Mouse (Mus musculus) midbrain, embryonic 11.5 days (tissue): ENCODE results near the gene Msl1. TPM values are rescaled to one million over a fixed set of nuclear protein-coding genes. Genes with fewer than 3 reads are reported as not detected.
A peak's percentile ranks its signal among the peaks of the same experiment; 100 is the strongest.

Experiments
- ATAC-seq: fragments of 200-750 bp; cut with Nextera tagmentation; 2 replicates; pipeline ENCODE4 v1.8.0; 2017; ENCODE audit warnings: moderate TSS enrichment, moderate library complexity; ENCODE audit not compliant: low FRiP score
- DNase-seq: peaks from one replicate; pipeline ENCODE4 v3.0.0; 2015; ENCODE audit warnings: low spot score; ENCODE audit errors: missing footprints
- H3K27ac ChIP-seq: fragments of 300-500 bp; sonication (generic); 2 replicates; pipeline ENCODE4 v1.5.1; 2014; ENCODE audit warnings: low read depth, low read length
- H3K27me3 ChIP-seq: fragments of 300-500 bp; sonication (generic); 2 replicates; pipeline ENCODE4 v1.6.1; 2014; ENCODE audit warnings: mild to moderate bottlenecking, low read length, moderate library complexity, mixed read lengths; ENCODE audit not compliant: control insufficient read depth, insufficient read depth
- H3K36me3 ChIP-seq: fragments of 300-500 bp; sonication (generic); 2 replicates; pipeline ENCODE4 v1.6.1; 2014; ENCODE audit warnings: mild to moderate bottlenecking, low read length, moderate library complexity, mixed read lengths; ENCODE audit not compliant: control insufficient read depth, insufficient read depth
- H3K4me1 ChIP-seq: fragments of 300-500 bp; sonication (generic); 2 replicates; pipeline ENCODE4 v1.6.1; 2014; ENCODE audit warnings: low read length; ENCODE audit not compliant: control insufficient read depth, insufficient read depth
- H3K4me2 ChIP-seq: fragments of 300-500 bp; sonication (generic); 2 replicates; pipeline ENCODE4 v1.6.1; 2014; ENCODE audit warnings: mild to moderate bottlenecking, moderate library complexity
- H3K4me3 ChIP-seq: fragments of 300-500 bp; sonication (generic); 2 replicates; pipeline ENCODE4 v1.5.1; 2014; ENCODE audit warnings: low read depth, low read length
- H3K9ac ChIP-seq: fragments of 300-500 bp; sonication (generic); 2 replicates; pipeline ENCODE4 v1.6.1; 2014; ENCODE audit warnings: low read length
- H3K9me3 ChIP-seq: fragments of 300-500 bp; sonication (generic); 2 replicates; pipeline ENCODE4 v1.6.1; 2016; ENCODE audit warnings: low read length; ENCODE audit not compliant: control insufficient read depth
- WGBS: fragments of 180-500 bp; shearing (Covaris S2); extraction: QIAGEN DNeasy Blood & Tissue Kit; methylation state at CpG from one replicate; pipeline ENCODE4 v1.1.7; 2014; 5-methylcytosine and 5-hydroxymethylcytosine counted together
- polyA plus RNA-seq: library from polyadenylated mRNA; unstranded; fragments of >200 nt; fragmentation: Nextera tagmentation; extraction: Ambion mirVana; gene quantifications from 2 replicates; pipeline ENCODE4 v1.2.1, GENCODE M21; 2014

The Msl1 gene
- polyA plus RNA-seq, 1 experiment from 2014 or later = 24.0 TPM

GRCm38 (mm10) chr11:98788550-98789218 is 6.6 kb upstream of the Msl1 start:
- peaks cover 21% of the 10 kb centered on the region for H3K4me1 ChIP-seq

GRCm38 (mm10) chr11:98789219-98789807 is 6.0 kb upstream of the Msl1 start:
- no peaks in the 10 kb centered on the region for H3K27me3 ChIP-seq
- no peaks in the 10 kb centered on the region; the same call in 1 of the 2 replicates for H3K36me3 ChIP-seq
- peak; percentile 25; the same call in 1 of the 2 replicates for ATAC-seq
- H3K27ac ChIP-seq = no peak overlapping the region
- H3K9ac ChIP-seq = peak overlapping the region; percentile 71
- H3K9me3 ChIP-seq = no peaks in the 10 kb centered on the region
- peak overlapping the region; percentile 41 for H3K4me3 ChIP-seq
- DNase-seq = no peak
- peak overlapping the region; percentile 94 for H3K4me2 ChIP-seq
- 1% methylated on average over 25 of the region's 25 CpGs for WGBS
- peaks cover 24% of the 10 kb centered on the region for H3K4me1 ChIP-seq

More at GRCm38 (mm10) chr11:98788550-98789218, 6.6 kb upstream of the Msl1 start:
- H3K27ac ChIP-seq = peak overlapping the region; percentile 22; the same call in 1 of the 2 replicates
- ATAC-seq (peak; percentile 87), DNase-seq (peak; percentile 96)
- no peaks in the 10 kb centered on the region for H3K9me3 ChIP-seq
- no peaks in the 10 kb centered on the region; the same call in 1 of the 2 replicates for H3K36me3 ChIP-seq
- peak overlapping the region; percentile 94 for H3K4me2 ChIP-seq
- peak overlapping the region; percentile 71 for H3K9ac ChIP-seq
- no peaks in the 10 kb centered on the region for H3K27me3 ChIP-seq
- WGBS = 15% methylated on average over 18 of the region's 18 CpGs
- H3K4me3 ChIP-seq = peak overlapping the region; percentile 41

GRCm38 (mm10) chr11:98789824-98790223 is 5.5 kb upstream of the Msl1 start:
- WGBS = 43% methylated on average over 5 of the region's 5 CpGs
- peak overlapping the region; percentile 71; the same call in 1 of the 2 replicates for H3K9ac ChIP-seq
- no peak overlapping the region for H3K27ac ChIP-seq
- H3K27me3 ChIP-seq = no peaks in the 10 kb centered on the region
- H3K9me3 ChIP-seq = no peaks in the 10 kb centered on the region
- no peak for ATAC-seq
- peak overlapping the region; percentile 94 for H3K4me2 ChIP-seq
- no peak for DNase-seq
- H3K4me3 ChIP-seq = no peak overlapping the region
- H3K4me1 ChIP-seq = peaks cover 24% of the 10 kb centered on the region
- H3K36me3 ChIP-seq = no peaks in the 10 kb centered on the region; the same call in 1 of the 2 replicates

- DNase-seq (no peak), ATAC-seq (no peak)
- Histone ChIP-seq H3K4me1 (peaks cover 24% of the 10 kb centered on the region), H3K27ac (no peak overlapping the region), H3K9ac (no peak overlapping the region), H3K36me3 (no peaks in the 10 kb centered on the region; the same call in 1 of the 2 replicates), H3K4me2 (no peak overlapping the region), H3K9me3 (no peaks in the 10 kb centered on the region), H3K4me3 (no peak overlapping the region), H3K27me3 (no peaks in the 10 kb centered on the region)
- 86% methylated on average over 5 of the region's 5 CpGs for WGBS
Measured at GRCm38 (mm10) chr11:98790631-98791205, 4.6 kb upstream of the Msl1 start.

- Histone ChIP-seq H3K27me3 (no peaks in the 10 kb centered on the region), H3K4me1 (peaks cover 17% of the 10 kb centered on the region), H3K4me3 (no peak overlapping the region), H3K9ac (no peak overlapping the region), H3K4me2 (no peak overlapping the region), H3K9me3 (no peaks in the 10 kb centered on the region), H3K36me3 (no peaks in the 10 kb centered on the region; the same call in 1 of the 2 replicates), H3K27ac (no peak overlapping the region)
- 78% methylated on average over 1 of the region's 1 CpGs for WGBS
- no peak for DNase-seq
- ATAC-seq = no peak
Measured at GRCm38 (mm10) chr11:98791448-98791847, 3.9 kb upstream of the Msl1 start.

GRCm38 (mm10) chr11:98792081-98792480 is 3.2 kb upstream of the Msl1 start:
- no peak overlapping the region for H3K4me3 ChIP-seq

GRCm38 (mm10) chr11:98794469-98795014 is 774 bp upstream of the Msl1 start:
- peak; percentile 66 for ATAC-seq
- peak; percentile 97 for DNase-seq
- peak overlapping the region; percentile 69 for H3K4me2 ChIP-seq
- H3K9ac ChIP-seq = peak overlapping the region; percentile 99
- no peaks in the 10 kb centered on the region for H3K27me3 ChIP-seq
- under 1% methylated on average over 24 of the region's 30 CpGs for WGBS
- H3K36me3 ChIP-seq = peaks cover 6% of the 10 kb centered on the region
- H3K4me1 ChIP-seq = peaks cover 27% of the 10 kb centered on the region
- peak overlapping the region; percentile 100 for H3K4me3 ChIP-seq
- no peaks in the 10 kb centered on the region for H3K9me3 ChIP-seq
- H3K27ac ChIP-seq = peak overlapping the region; percentile 99

More at GRCm38 (mm10) chr11:98792081-98792480, 3.2 kb upstream of the Msl1 start:
- DNase-seq = no peak
- H3K36me3 ChIP-seq = no peaks in the 10 kb centered on the region; the same call in 1 of the 2 replicates
- WGBS = 3% methylated on average over 4 of the region's 4 CpGs
- no peak overlapping the region for H3K27ac ChIP-seq
- H3K27me3 ChIP-seq = no peaks in the 10 kb centered on the region
- H3K9ac ChIP-seq = no peak overlapping the region
- no peaks in the 10 kb centered on the region for H3K9me3 ChIP-seq
- H3K4me2 ChIP-seq = no peak overlapping the region
- peaks cover 16% of the 10 kb centered on the region for H3K4me1 ChIP-seq
- no peak for ATAC-seq

GRCm38 (mm10) chr11:98795714-98796514 is 598 bp downstream of the Msl1 start:
- 1% methylated on average over 62 of the region's 74 CpGs for WGBS
- Histone ChIP-seq H3K4me3 (peak overlapping the region; percentile 100), H3K4me2 (peak overlapping the region; percentile 69), H3K27me3 (no peaks in the 10 kb centered on the region), H3K9me3 (no peaks in the 10 kb centered on the region), H3K9ac (peak overlapping the region; percentile 99), H3K36me3 (peaks cover 9% of the 10 kb centered on the region), H3K27ac (peak overlapping the region; percentile 99), H3K4me1 (peaks cover 27% of the 10 kb centered on the region)
- ATAC-seq = peak; percentile 64
- DNase-seq = peak; percentile 93
